Mouse (Mus musculus): Measurements from ENCODE around the gene Gm49368. TPM values are rescaled to one million over a fixed set of nuclear protein-coding genes. Genes with fewer than 3 reads are reported as not detected.

The Gm49368 gene
- total and polyA plus RNA-seq, 3 experiments = 0.23 TPM; not detected in 2

DNA sequence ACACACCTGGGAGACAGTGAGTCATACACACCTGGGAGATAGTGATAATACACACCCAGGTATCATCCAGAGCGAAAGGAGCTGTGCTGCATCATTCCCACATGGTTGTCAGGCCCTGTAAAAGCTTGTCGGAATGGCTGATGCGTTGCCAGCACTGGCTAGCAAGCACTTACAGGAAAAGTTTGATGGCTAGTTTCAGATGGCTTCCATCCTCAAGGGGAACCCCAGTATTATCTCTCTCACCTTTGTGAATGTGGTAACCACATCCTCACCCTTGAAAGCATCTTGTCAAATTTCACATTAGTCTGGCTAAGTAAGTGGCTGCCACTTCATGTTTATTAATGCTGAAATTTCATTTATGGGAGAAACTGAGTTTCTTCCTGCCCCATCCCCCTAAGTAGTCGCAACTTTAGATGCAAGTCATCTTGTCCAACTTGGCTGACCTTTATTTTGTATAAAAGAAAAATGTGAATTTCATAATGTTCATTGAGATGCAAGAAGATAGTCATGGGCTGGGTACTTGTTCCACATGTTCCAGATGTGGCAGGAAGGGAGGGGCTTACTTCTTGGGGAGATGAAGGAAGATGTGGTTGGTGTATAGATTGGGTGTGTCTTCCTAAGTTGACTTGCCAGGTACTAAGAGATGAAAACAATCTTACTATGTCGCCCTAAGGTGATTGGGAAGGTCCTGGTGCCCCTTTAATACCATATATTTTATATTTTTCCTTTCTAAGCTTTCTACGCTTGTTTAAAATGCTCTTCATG is 57.4 kb downstream of the Gm49368 start:
- no peak overlapping the region for H3K9ac ChIP-seq (ENCODE audit: low read depth, low read length)
- H3K4me1 ChIP-seq (ENCODE audit: control insufficient read depth, insufficient read depth, low read length) = no peaks in the 10 kb centered on the region
- no peaks in the 10 kb centered on the region for H3K27me3 ChIP-seq (ENCODE audit: control insufficient read depth, insufficient read depth, low read length)
- no peaks in the 10 kb centered on the region for H3K79me2 ChIP-seq (replicated peaks; ENCODE audit: control insufficient read depth, insufficient read depth, low read length)
- H3K27ac ChIP-seq = no peak overlapping the region
- 80% methylated on average over 6 of the region's 6 CpGs for WGBS
- no peak overlapping the region for H3K4me3 ChIP-seq
- no peak for TF ChIP-seq EP300 (IDR thresholded peaks at IDR 0.05; ENCODE audit: insufficient read depth, low read depth, low read length)
- TF ChIP-seq CTCF (IDR thresholded peaks at IDR 0.05) = no peak
- no peak for TF ChIP-seq POLR2A (IDR thresholded peaks at IDR 0.05; ENCODE audit: insufficient read depth, low read depth, low read length)
- DNase-seq = no peak
- H3K36me3 ChIP-seq (ENCODE audit: control insufficient read depth, insufficient read depth, low read length) = no peaks in the 10 kb centered on the region
- intact Hi-C loops (cut with DNase I) = no loop called here

GRCm38 (mm10) chr7:128128741-128129720 is 66.5 kb downstream of the Gm49368 start, which contains the start of gene Itgax:
TSS of gene Itgax (plus strand) at chr7:128129547.
- WGBS = 51% methylated on average over 8 of the region's 8 CpGs
- Histone ChIP-seq H3K36me3 (ENCODE audit: control insufficient read depth, insufficient read depth, low read length) (peaks cover 3% of the 10 kb centered on the region; the same call in 1 of the 2 replicates), H3K4me1 (ENCODE audit: control insufficient read depth, insufficient read depth, low read length) (peaks cover 2% of the 10 kb centered on the region), H3K79me2 (replicated peaks; ENCODE audit: control insufficient read depth, insufficient read depth, low read length) (no peaks in the 10 kb centered on the region), H3K9ac (ENCODE audit: low read depth, low read length) (no peak within 1 kb of the TSS), H3K27ac (no peak within 1 kb of the TSS), H3K27me3 (ENCODE audit: control insufficient read depth, insufficient read depth, low read length) (no peaks in the 10 kb centered on the region), H3K4me3 (no peak within 1 kb of the TSS)
- intact Hi-C loops (cut with DNase I) = no loop called here
- TF ChIP-seq CTCF (IDR thresholded peaks at IDR 0.05) (no peak), EP300 (IDR thresholded peaks at IDR 0.05; ENCODE audit: insufficient read depth, low read depth, low read length) (no peak), POLR2A (IDR thresholded peaks at IDR 0.05; ENCODE audit: insufficient read depth, low read depth, low read length) (no peak)
- DNase-seq = no peak

DNA sequence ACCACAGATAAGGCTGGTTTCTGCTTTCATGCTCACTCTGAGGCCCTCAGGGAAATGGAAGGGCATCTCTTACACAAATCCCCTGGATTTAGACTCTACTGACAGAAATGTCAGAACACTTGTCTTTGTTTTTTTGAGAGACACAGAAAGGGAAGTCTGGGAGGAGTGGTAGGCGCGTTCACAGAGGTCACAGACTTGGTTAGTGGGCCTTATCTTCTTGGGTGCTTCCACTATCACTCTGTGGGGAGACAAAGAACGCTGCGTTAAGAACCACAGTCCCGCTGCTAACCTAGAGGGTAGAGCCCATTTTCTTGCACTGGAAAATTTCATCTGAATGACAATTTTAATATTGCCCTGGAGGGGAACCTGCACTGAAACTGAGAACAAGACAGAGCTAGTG is 69.7 kb downstream of the Gm49368 start:
- Histone ChIP-seq H3K9ac (ENCODE audit: low read depth, low read length) (no peak overlapping the region), H3K4me3 (no peak overlapping the region), H3K27ac (no peak overlapping the region), H3K36me3 (ENCODE audit: control insufficient read depth, insufficient read depth, low read length) (peaks cover 3% of the 10 kb centered on the region; the same call in 1 of the 2 replicates), H3K4me1 (ENCODE audit: control insufficient read depth, insufficient read depth, low read length) (peaks cover 2% of the 10 kb centered on the region), H3K79me2 (replicated peaks; ENCODE audit: control insufficient read depth, insufficient read depth, low read length) (no peaks in the 10 kb centered on the region), H3K27me3 (ENCODE audit: control insufficient read depth, insufficient read depth, low read length) (no peaks in the 10 kb centered on the region)
- TF ChIP-seq CTCF (IDR thresholded peaks at IDR 0.05) = no peak
- TF ChIP-seq POLR2A (IDR thresholded peaks at IDR 0.05; ENCODE audit: insufficient read depth, low read depth, low read length) = no peak
- TF ChIP-seq EP300 (IDR thresholded peaks at IDR 0.05; ENCODE audit: insufficient read depth, low read depth, low read length) = no peak
- 64% methylated on average over 5 of the region's 5 CpGs for WGBS
- intact Hi-C loops (cut with DNase I) = no loop called here
- DNase-seq = no peak

GRCm38 (mm10) chr7:128133596-128133995 is 71.1 kb downstream of the Gm49368 start:
- no peaks in the 10 kb centered on the region for H3K36me3 ChIP-seq (ENCODE audit: control insufficient read depth, insufficient read depth, low read length)
- H3K9ac ChIP-seq (ENCODE audit: low read depth, low read length) = no peak overlapping the region
- WGBS = 60% methylated on average over 2 of the region's 2 CpGs
- H3K4me1 ChIP-seq (ENCODE audit: control insufficient read depth, insufficient read depth, low read length) = no peaks in the 10 kb centered on the region; the same call in 1 of the 2 replicates
- intact Hi-C loops (cut with DNase I) = no loop called here
- no peak for DNase-seq
- H3K4me3 ChIP-seq = no peak overlapping the region
- H3K79me2 ChIP-seq (replicated peaks; ENCODE audit: control insufficient read depth, insufficient read depth, low read length) = no peaks in the 10 kb centered on the region
- no peak overlapping the region for H3K27ac ChIP-seq
- TF ChIP-seq CTCF (IDR thresholded peaks at IDR 0.05) = no peak
- no peak for TF ChIP-seq EP300 (IDR thresholded peaks at IDR 0.05; ENCODE audit: insufficient read depth, low read depth, low read length)
- no peak for TF ChIP-seq POLR2A (IDR thresholded peaks at IDR 0.05; ENCODE audit: insufficient read depth, low read depth, low read length)
- no peaks in the 10 kb centered on the region for H3K27me3 ChIP-seq (ENCODE audit: control insufficient read depth, insufficient read depth, low read length)

DNA sequence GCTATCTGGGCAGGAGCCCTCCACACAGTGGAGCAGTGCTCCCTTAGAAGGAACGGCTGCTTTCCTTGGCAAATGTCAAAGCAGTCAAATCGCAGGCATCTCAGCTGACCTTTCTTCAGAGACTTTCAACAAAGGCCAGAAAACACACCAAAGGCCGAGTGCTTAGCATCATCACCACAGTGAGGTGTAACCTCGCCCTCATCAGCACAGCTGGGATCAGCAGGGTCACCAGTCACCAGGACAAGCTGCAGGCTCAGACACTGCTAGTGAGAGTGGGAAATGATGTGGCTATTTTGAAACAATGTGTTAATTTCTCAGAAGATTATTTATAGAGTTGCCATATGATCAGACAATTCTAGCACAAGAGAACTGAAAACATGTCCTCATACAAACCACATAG is 74.4 kb downstream of the Gm49368 start:
- Histone ChIP-seq H3K27ac (no peak overlapping the region), H3K36me3 (ENCODE audit: control insufficient read depth, insufficient read depth, low read length) (no peaks in the 10 kb centered on the region), H3K27me3 (ENCODE audit: control insufficient read depth, insufficient read depth, low read length) (no peaks in the 10 kb centered on the region), H3K79me2 (replicated peaks; ENCODE audit: control insufficient read depth, insufficient read depth, low read length) (no peaks in the 10 kb centered on the region), H3K4me1 (ENCODE audit: control insufficient read depth, insufficient read depth, low read length) (no peaks in the 10 kb centered on the region), H3K4me3 (no peak overlapping the region), H3K9ac (ENCODE audit: low read depth, low read length) (no peak overlapping the region)
- WGBS = 51% methylated on average over 4 of the region's 4 CpGs
- TF ChIP-seq POLR2A (IDR thresholded peaks at IDR 0.05; ENCODE audit: insufficient read depth, low read depth, low read length) = no peak
- DNase-seq = no peak
- intact Hi-C loops (cut with DNase I) = no loop called here
